Mouse (Mus musculus) small intestine, adult 2 months (tissue): ENCODE results near the gene Atl1. TPM values are rescaled to one million over a fixed set of nuclear protein-coding genes. Genes with fewer than 3 reads are reported as not detected.

ENCODE experiments used
- H3K27ac ChIP-seq: fragments of 200-500 bp; 2 replicates; pipeline ENCODE4 v1.5.1; 2012; ENCODE audit warnings: low read depth, low read length, control low read depth, inconsistent platforms; ENCODE audit not compliant: insufficient read depth
- H3K27me3 ChIP-seq: fragments of 200-500 bp; 2 replicates; pipeline ENCODE4 v1.6.1; 2012; ENCODE audit warnings: mild to moderate bottlenecking, moderate library complexity, low read length, inconsistent platforms; ENCODE audit not compliant: control insufficient read depth, insufficient read depth
- H3K36me3 ChIP-seq: fragments of 200-500 bp; 2 replicates; pipeline ENCODE4 v1.6.1; 2012; ENCODE audit warnings: mild to moderate bottlenecking, low read length, control low read depth, inconsistent platforms; ENCODE audit not compliant: control insufficient read depth, insufficient read depth
- H3K4me1 ChIP-seq: fragments of 200-500 bp; 2 replicates; pipeline ENCODE4 v1.6.1; 2012; ENCODE audit warnings: low read length, inconsistent platforms, mixed read lengths; ENCODE audit not compliant: control insufficient read depth, insufficient read depth, insufficient read length
- H3K4me3 ChIP-seq: fragments of 200-500 bp; 2 replicates; pipeline ENCODE4 v1.5.1; 2012; ENCODE audit warnings: low read depth, mild to moderate bottlenecking, control low read depth, inconsistent platforms, low read length, moderate library complexity
- CTCF ChIP-seq: fragments of 200-500 bp; IDR thresholded peaks from 2 replicates; pipeline ENCODE4 v1.5.1; 2012; ENCODE audit warnings: low read depth, mild to moderate bottlenecking, control low read depth, inconsistent platforms, low read length, moderate library complexity, mixed read lengths; ENCODE audit not compliant: insufficient replicate concordance, insufficient read length; ENCODE audit errors: extremely low read depth
- POLR2A ChIP-seq: fragments of 200-500 bp; IDR thresholded peaks from 2 replicates; pipeline ENCODE4 v1.6.1; 2012; ENCODE audit warnings: low read depth, mild to moderate bottlenecking, control low read depth, inconsistent platforms, low read length, moderate library complexity
- WGBS: fragments of 180-500 bp; shearing (Covaris S2); methylation state at CpG from one replicate; pipeline ENCODE4 v1.1.7; 2018; 5-methylcytosine and 5-hydroxymethylcytosine counted together
- polyA plus RNA-seq: library from polyadenylated mRNA; depleted of rRNA; stranded (reverse); fragments of >200 nt; gene quantifications from 2 replicates; pipeline ENCODE4 v1.2.3, GENCODE M21; 2012

Gene Atl1
- polyA plus RNA-seq, 1 experiment = 0.41 TPM

- Histone ChIP-seq H3K4me1 (peaks cover 11% of the 10 kb centered on the region; the same call in 1 of the 2 replicates), H3K4me3 (no peak overlapping the region), H3K36me3 (no peaks in the 10 kb centered on the region), H3K27ac (no peak overlapping the region), H3K27me3 (no peaks in the 10 kb centered on the region)
- WGBS = 18% methylated on average over 4 of the region's 4 CpGs
- TF ChIP-seq POLR2A (no peak), CTCF (no peak)
Observed at GRCm38 (mm10) chr12:69864164-69864692, 28.2 kb upstream of the Atl1 start.

GRCm38 (mm10) chr12:69867338-69867737 is 25.1 kb upstream of the Atl1 start:
- no peak overlapping the region for H3K27ac ChIP-seq
- peaks cover 13% of the 10 kb centered on the region; the same call in 1 of the 2 replicates for H3K4me1 ChIP-seq
- TF ChIP-seq POLR2A (no peak), CTCF (no peak)
- peaks cover 2% of the 10 kb centered on the region for H3K36me3 ChIP-seq
- no peaks in the 10 kb centered on the region for H3K27me3 ChIP-seq
- 14% methylated on average over 5 of the region's 5 CpGs for WGBS
- no peak overlapping the region for H3K4me3 ChIP-seq

GRCm38 (mm10) chr12:69871632-69872031 is 20.8 kb upstream of the Atl1 start:
- Histone ChIP-seq H3K4me3 (no peak overlapping the region), H3K27ac (no peak overlapping the region), H3K4me1 (peaks cover 10% of the 10 kb centered on the region; the same call in 1 of the 2 replicates), H3K36me3 (peaks cover 2% of the 10 kb centered on the region), H3K27me3 (no peaks in the 10 kb centered on the region)
- TF ChIP-seq POLR2A (no peak), CTCF (no peak)
- WGBS = 88% methylated on average over 5 of the region's 5 CpGs

GRCm38 (mm10) chr12:69877842-69878363 is 14.5 kb upstream of the Atl1 start:
- WGBS = 82% methylated on average over 9 of the region's 9 CpGs
- no peak overlapping the region for H3K27ac ChIP-seq
- no peaks in the 10 kb centered on the region; the same call in 1 of the 2 replicates for H3K36me3 ChIP-seq

GRCm38 (mm10) chr12:69879172-69879665 is 13.2 kb upstream of the Atl1 start:
- no peak overlapping the region for H3K27ac ChIP-seq

More at GRCm38 (mm10) chr12:69877842-69878363, 14.5 kb upstream of the Atl1 start:
- H3K4me1 ChIP-seq = peaks cover 5% of the 10 kb centered on the region; the same call in 1 of the 2 replicates
- no peak overlapping the region for H3K4me3 ChIP-seq
- no peaks in the 10 kb centered on the region for H3K27me3 ChIP-seq
- TF ChIP-seq CTCF (no peak), POLR2A (no peak)

GRCm38 (mm10) chr12:69879739-69880138 is 12.7 kb upstream of the Atl1 start:
- WGBS = 44% methylated on average over 6 of the region's 6 CpGs
- TF ChIP-seq CTCF (no peak), POLR2A (no peak)
- Histone ChIP-seq H3K27me3 (no peaks in the 10 kb centered on the region), H3K4me1 (peaks cover 8% of the 10 kb centered on the region; the same call in 1 of the 2 replicates), H3K4me3 (no peak overlapping the region), H3K36me3 (no peaks in the 10 kb centered on the region), H3K27ac (no peak overlapping the region)

More at GRCm38 (mm10) chr12:69879172-69879665, 13.2 kb upstream of the Atl1 start:
- Histone ChIP-seq H3K4me3 (no peak overlapping the region), H3K4me1 (peaks cover 7% of the 10 kb centered on the region; the same call in 1 of the 2 replicates), H3K36me3 (no peaks in the 10 kb centered on the region), H3K27me3 (no peaks in the 10 kb centered on the region)
- 20% methylated on average over 4 of the region's 4 CpGs for WGBS
- TF ChIP-seq POLR2A (no peak), CTCF (no peak)

GRCm38 (mm10) chr12:69881198-69881905 is 11.1 kb upstream of the Atl1 start:
- TF ChIP-seq POLR2A (no peak), CTCF (no peak)
- WGBS = 71% methylated on average over 10 of the region's 10 CpGs

GRCm38 (mm10) chr12:69884053-69884452 is 8.4 kb upstream of the Atl1 start:
- WGBS = 90% methylated on average over 5 of the region's 5 CpGs
- H3K36me3 ChIP-seq = no peaks in the 10 kb centered on the region
- H3K4me1 ChIP-seq = peaks cover 7% of the 10 kb centered on the region; the same call in 1 of the 2 replicates
- TF ChIP-seq POLR2A (no peak), CTCF (no peak)
- no peak overlapping the region for H3K27ac ChIP-seq
- H3K27me3 ChIP-seq = no peaks in the 10 kb centered on the region
- H3K4me3 ChIP-seq = no peak overlapping the region

More at GRCm38 (mm10) chr12:69881198-69881905, 11.1 kb upstream of the Atl1 start:
- no peaks in the 10 kb centered on the region for H3K36me3 ChIP-seq
- peaks cover 8% of the 10 kb centered on the region; the same call in 1 of the 2 replicates for H3K4me1 ChIP-seq
- H3K4me3 ChIP-seq = no peak overlapping the region
- H3K27ac ChIP-seq = no peak overlapping the region
- no peaks in the 10 kb centered on the region for H3K27me3 ChIP-seq
